Mouse (Mus musculus) MEL (cell line): ENCODE data around the gene Folr1. TPM values are rescaled to one million over a fixed set of nuclear protein-coding genes. Genes with fewer than 3 reads are reported as not detected.

Experiments used
- DNase-seq: peaks from one replicate; pipeline ENCODE4 v3.0.0; 2011; ENCODE audit warnings: low read depth, low spot score
- H3K27ac ChIP-seq: 2 replicates; pipeline ENCODE4 v1.5.1; 2012; ENCODE audit warnings: low read depth, mild to moderate bottlenecking, control low read depth, low read length, moderate library complexity; ENCODE audit not compliant: control insufficient read depth
- H3K27me3 ChIP-seq, 2 experiments: fragments of 150-350 bp in 1 of 2; sonication (generic) in 1 of 2; 2 replicates each; pipeline ENCODE4 v1.6.1; 2012; ENCODE audit warnings: low read length in 2 of 2, mild to moderate bottlenecking in 2 of 2, improper control_type of control experiment in 1 of 2, moderate library complexity in 1 of 2; ENCODE audit not compliant: insufficient read depth in 2 of 2, control insufficient read depth in 1 of 2
- H3K36me3 ChIP-seq, 2 experiments: 2 replicates each; pipeline ENCODE4 v1.6.1; 2012 to 2014; ENCODE audit warnings: low read length in 2 of 2, improper control_type of control experiment in 1 of 2, inconsistent platforms in 1 of 2, mild to moderate bottlenecking in 1 of 2; ENCODE audit not compliant: insufficient read depth in 2 of 2, control insufficient read depth in 1 of 2
- H3K4me1 ChIP-seq, 2 experiments: fragments of 150-350 bp in 1 of 2; sonication (generic) in 1 of 2; 2 replicates each; pipeline ENCODE4 v1.6.1; 2012; ENCODE audit warnings: low read length in 2 of 2, improper control_type of control experiment in 1 of 2, mild to moderate bottlenecking in 1 of 2; ENCODE audit not compliant: insufficient read depth in 2 of 2, control insufficient read depth in 1 of 2
- H3K4me3 ChIP-seq, 2 experiments: fragments of 150-350 bp in 1 of 2; sonication (generic) in 1 of 2; 2 replicates each; pipeline ENCODE4 v1.5.1; 2012; ENCODE audit warnings: low read depth in 2 of 2, low read length in 2 of 2, mild to moderate bottlenecking in 2 of 2, moderate library complexity in 2 of 2, control low read depth in 1 of 2, improper control_type of control experiment in 1 of 2; ENCODE audit not compliant: control insufficient read depth in 1 of 2, insufficient read depth in 1 of 2
- H3K79me2 ChIP-seq: 2 replicates; pipeline ENCODE4 v1.6.1; 2012; ENCODE audit warnings: mild to moderate bottlenecking, low read length, moderate library complexity; ENCODE audit not compliant: control insufficient read depth, poor library complexity, insufficient read depth
- H3K9ac ChIP-seq: 2 replicates; pipeline ENCODE4 v1.6.1; 2012; ENCODE audit warnings: low read depth, mild to moderate bottlenecking, control low read depth, low read length, moderate library complexity; ENCODE audit not compliant: control insufficient read depth, poor library complexity, severe bottlenecking
- H3K9me3 ChIP-seq: fragments of 150-350 bp; sonication (generic); replicated peaks from 2 replicates; pipeline ENCODE4 v1.6.1; 2012; ENCODE audit warnings: mild to moderate bottlenecking, low read length, improper control_type of control experiment, moderate library complexity; ENCODE audit not compliant: insufficient read depth
- BHLHE40 ChIP-seq: IDR thresholded peaks from 2 replicates; pipeline ENCODE4 v1.6.1; 2012; ENCODE audit warnings: low read depth, mild to moderate bottlenecking, inconsistent platforms, low read length, improper control_type of control experiment, borderline replicate concordance
- CHD1 ChIP-seq: IDR thresholded peaks from 2 replicates; pipeline ENCODE4 v1.6.1; 2012; ENCODE audit warnings: low read depth, mild to moderate bottlenecking, inconsistent platforms, low read length, improper control_type of control experiment
- CHD2 ChIP-seq: IDR thresholded peaks from 2 replicates; pipeline ENCODE4 v1.6.1; 2011; ENCODE audit warnings: low read length, improper control_type of control experiment
- E2F4 ChIP-seq: IDR thresholded peaks from 2 replicates; pipeline ENCODE4 v1.6.1; 2011; ENCODE audit warnings: low read depth, low read length, improper control_type of control experiment, borderline replicate concordance
- EP300 ChIP-seq, 2 experiments: IDR thresholded peaks; 2 replicates each; pipeline ENCODE4 v1.6.1; 2011; ENCODE audit warnings: improper control_type of control experiment in 2 of 2, low read length in 2 of 2, low read depth in 1 of 2, mild to moderate bottlenecking in 1 of 2
- ETS1 ChIP-seq: IDR thresholded peaks from 2 replicates; pipeline ENCODE4 v1.6.1; 2012; ENCODE audit warnings: low read depth, mild to moderate bottlenecking, inconsistent platforms, low read length, improper control_type of control experiment, moderate library complexity
- GABPA ChIP-seq: IDR thresholded peaks from 2 replicates; pipeline ENCODE4 v1.6.1; 2012; ENCODE audit warnings: low read depth, mild to moderate bottlenecking, inconsistent platforms, low read length, improper control_type of control experiment, moderate library complexity
- GATA1 ChIP-seq: IDR thresholded peaks from 2 replicates; pipeline ENCODE4 v1.6.1; 2011; ENCODE audit warnings: low read depth, low read length, improper control_type of control experiment
- JUND ChIP-seq: IDR thresholded peaks from 2 replicates; pipeline ENCODE4 v1.6.1; 2011; ENCODE audit warnings: low read depth, mild to moderate bottlenecking, improper control_type of control experiment, low read length
- KAT2A ChIP-seq: conservative IDR thresholded peaks from 2 replicates; pipeline ENCODE4 v1.6.1; 2012; ENCODE audit warnings: low read depth, low read length, improper control_type of control experiment, inconsistent platforms
- MAFK ChIP-seq: IDR thresholded peaks from 2 replicates; pipeline ENCODE4 v1.6.1; 2011; ENCODE audit warnings: low read depth, mild to moderate bottlenecking, low read length, improper control_type of control experiment, borderline replicate concordance
- MAX ChIP-seq: IDR thresholded peaks from 2 replicates; pipeline ENCODE4 v1.6.1; 2011; ENCODE audit warnings: low read length, improper control_type of control experiment
- MEF2A ChIP-seq: IDR thresholded peaks from 2 replicates; pipeline ENCODE4 v1.6.1; 2014; ENCODE audit warnings: low read depth, mild to moderate bottlenecking, inconsistent platforms, low read length, improper control_type of control experiment; ENCODE audit not compliant: poor library complexity, insufficient replicate concordance, severe bottlenecking; ENCODE audit errors: extremely low read depth
- MYC ChIP-seq: IDR thresholded peaks from 2 replicates; pipeline ENCODE4 v1.6.1; 2011; ENCODE audit warnings: low read depth, mild to moderate bottlenecking, low read length, improper control_type of control experiment, moderate library complexity
- NELFE ChIP-seq: IDR thresholded peaks from 2 replicates; pipeline ENCODE4 v1.6.1; 2011; ENCODE audit warnings: low read depth, low read length, improper control_type of control experiment
- NRF1 ChIP-seq: IDR thresholded peaks from 2 replicates; pipeline ENCODE4 v1.6.1; 2014; ENCODE audit warnings: low read depth, mild to moderate bottlenecking, inconsistent platforms, low read length, improper control_type of control experiment, moderate library complexity; ENCODE audit not compliant: poor library complexity, insufficient read depth, severe bottlenecking
- POLR2A ChIP-seq, 2 experiments: IDR thresholded peaks; 2 replicates each; pipeline ENCODE4 v1.6.1; 2011 to 2012; ENCODE audit warnings: low read length in 2 of 2, mild to moderate bottlenecking in 2 of 2, control low read depth in 1 of 2, improper control_type of control experiment in 1 of 2, low read depth in 1 of 2, moderate library complexity in 1 of 2; ENCODE audit not compliant: control insufficient read depth in 1 of 2, insufficient read depth in 1 of 2, poor library complexity in 1 of 2
- POLR2AphosphoS2 ChIP-seq: IDR thresholded peaks from 2 replicates; pipeline ENCODE4 v1.6.1; 2011; ENCODE audit warnings: low read length, improper control_type of control experiment
- RAD21 ChIP-seq: IDR thresholded peaks from 2 replicates; pipeline ENCODE4 v1.6.1; 2011; ENCODE audit warnings: mild to moderate bottlenecking, low read depth, low read length, improper control_type of control experiment
- SMC3 ChIP-seq: IDR thresholded peaks from 2 replicates; pipeline ENCODE4 v1.6.1; 2011; ENCODE audit warnings: low read depth, low read length, improper control_type of control experiment
- TAL1 ChIP-seq: IDR thresholded peaks from 2 replicates; pipeline ENCODE4 v1.6.1; 2012; ENCODE audit warnings: mild to moderate bottlenecking, inconsistent platforms, low read length, moderate library complexity, mixed read lengths
- TCF12 ChIP-seq: IDR thresholded peaks from 2 replicates; pipeline ENCODE4 v1.6.1; 2014; ENCODE audit warnings: low read depth, mild to moderate bottlenecking, inconsistent platforms, low read length, improper control_type of control experiment, moderate library complexity
- UBTF ChIP-seq: IDR thresholded peaks from 2 replicates; pipeline ENCODE4 v1.6.1; 2012; ENCODE audit warnings: low read depth, mild to moderate bottlenecking, inconsistent platforms, low read length, improper control_type of control experiment, moderate library complexity, borderline replicate concordance; ENCODE audit not compliant: insufficient read depth
- USF1 ChIP-seq: IDR thresholded peaks from 2 replicates; pipeline ENCODE4 v1.6.1; 2014; ENCODE audit warnings: low read depth, mild to moderate bottlenecking, inconsistent platforms, low read length, improper control_type of control experiment, moderate library complexity
- ZC3H11A ChIP-seq: IDR thresholded peaks from 2 replicates; pipeline ENCODE4 v1.6.1; 2012; ENCODE audit warnings: low read depth, mild to moderate bottlenecking, inconsistent platforms, low read length, improper control_type of control experiment
- ZMIZ1 ChIP-seq: IDR thresholded peaks from 2 replicates; pipeline ENCODE4 v1.6.1; 2012; ENCODE audit warnings: low read depth, mild to moderate bottlenecking, inconsistent platforms, low read length, improper control_type of control experiment, moderate library complexity
- ZNF384 ChIP-seq: IDR thresholded peaks from 2 replicates; pipeline ENCODE4 v1.6.1; 2012; ENCODE audit warnings: low read depth, mild to moderate bottlenecking, inconsistent platforms, low read length, improper control_type of control experiment
- polyA plus RNA-seq, 2 experiments: library from polyadenylated mRNA; stranded (reverse) in 1 of 2; unstranded in 1 of 2; fragments of >175 nt in 1 of 2; fragments of >200 nt in 1 of 2; gene quantifications; 2 replicates each; pipeline versions ENCODE4 v1.2.1 to v1.2.4; 2012; ENCODE audit warnings: low replicate concordance in 2 of 2, low read depth in 1 of 2; ENCODE audit not compliant: insufficient read length in 2 of 2, insufficient read depth in 1 of 2, missing spikeins in 1 of 2
- total RNA-seq: library from RNA; depleted of rRNA; stranded (reverse); fragments of 300-350 nt; gene quantifications from 2 replicates; pipeline ENCODE4 v1.2.3, GENCODE M21; 2012

Folr1 gene
- total and polyA plus RNA-seq, 3 experiments, result 0.07 to 0.12 TPM; not detected in 1

DNA sequence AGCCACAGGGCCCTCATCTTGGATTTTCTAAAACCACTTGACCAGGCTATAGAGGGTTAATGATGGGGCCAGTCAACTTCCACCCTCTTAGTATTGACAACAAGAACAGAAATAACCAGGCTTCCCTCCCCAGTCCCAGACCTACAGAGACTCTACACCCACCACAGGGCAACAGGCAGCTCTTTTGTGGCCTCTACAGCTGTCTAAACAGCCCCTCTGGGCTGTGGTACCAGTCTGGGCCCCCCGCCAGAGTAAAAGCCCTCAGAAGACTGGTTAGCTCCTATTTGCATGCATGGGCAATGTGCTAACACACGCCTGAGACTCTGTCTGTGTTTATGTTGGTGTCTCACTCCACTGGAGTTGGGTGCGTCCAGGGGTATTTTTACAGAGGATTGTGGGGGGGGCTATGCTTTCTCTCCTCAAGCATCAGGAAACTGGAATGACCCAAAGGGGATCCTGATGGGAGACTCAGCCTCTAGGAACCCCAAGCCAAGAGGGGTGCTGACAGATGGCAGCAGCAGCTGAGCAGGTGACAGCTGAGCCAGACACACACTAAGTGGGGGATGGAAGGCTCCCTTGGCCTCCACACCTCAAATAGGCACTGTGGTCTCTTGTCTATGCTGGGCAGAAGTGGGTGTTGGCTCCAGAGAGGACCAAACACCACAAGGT, 36.5 kb downstream of the Folr1 start:
- Histone ChIP-seq H3K36me3 (no peaks in the 10 kb centered on the region), H3K79me2 (peaks cover 3% of the 10 kb centered on the region; the same call in 1 of the 2 replicates), H3K4me3 (no peak overlapping the region), H3K4me1 (0 out of 4 replicates have a peak, but pooled peaks cover 0 to 5% of the 10 kb centered on the region in 2 experiments), H3K9ac (no peak overlapping the region), H3K9me3 (no peaks in the 10 kb centered on the region), H3K27ac (no peak overlapping the region), H3K27me3 (no peaks in the 10 kb centered on the region)
- TF ChIP-seq POLR2AphosphoS2, result no peak
- no peak for TF ChIP-seq TCF12
- TF ChIP-seq MEF2A, result no peak
- no peak for DNase-seq

DNA sequence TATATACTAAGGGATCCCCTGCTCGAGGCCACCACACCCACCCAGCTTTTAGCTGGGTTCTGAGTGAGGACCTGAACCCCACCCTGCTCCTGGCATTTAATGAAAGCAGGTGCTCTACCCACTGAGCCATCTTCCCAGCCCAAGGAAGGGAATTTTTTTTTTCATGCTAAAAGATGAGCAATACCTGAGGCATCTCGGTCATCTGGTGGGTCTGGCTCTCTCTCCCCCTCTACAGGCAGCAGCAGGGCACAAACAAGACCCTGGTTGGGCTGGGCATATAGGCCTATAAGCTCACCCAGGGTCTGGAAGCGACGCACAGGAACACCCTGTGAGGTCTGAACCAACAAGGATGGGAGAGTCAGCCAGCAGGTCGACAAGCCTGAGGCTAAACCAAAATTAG, 37.2 kb downstream of the Folr1 start:
- H3K36me3 ChIP-seq, result no peaks in the 10 kb centered on the region
- H3K4me3 ChIP-seq, result no peak overlapping the region

DNA sequence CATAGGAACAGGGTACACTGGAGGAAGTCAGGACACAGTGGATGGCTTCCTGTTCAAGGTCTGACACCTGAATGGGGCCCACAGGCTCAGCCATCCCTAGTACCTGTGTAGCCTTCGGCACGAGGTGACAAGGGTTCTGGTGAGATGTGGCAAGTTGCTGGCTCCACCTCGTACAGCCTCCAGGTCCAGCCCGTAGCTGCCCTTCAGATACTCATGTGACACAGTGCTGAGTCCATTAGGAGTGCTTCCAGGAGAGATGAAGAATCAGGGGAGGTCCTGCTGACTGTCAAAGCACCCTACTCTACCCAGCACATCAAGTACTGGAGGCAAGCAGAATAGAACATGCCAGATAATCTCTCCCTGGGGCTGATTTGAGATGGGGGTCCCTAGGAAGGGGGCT, 38.2 kb downstream of the Folr1 start:
- Histone ChIP-seq H3K4me3 (no peak overlapping the region), H3K27ac (no peak overlapping the region), H3K9me3 (no peaks in the 10 kb centered on the region), H3K27me3 (no peaks in the 10 kb centered on the region), H3K36me3 (no peaks in the 10 kb centered on the region), H3K9ac (no peak overlapping the region), H3K79me2 (peaks cover 3% of the 10 kb centered on the region; the same call in 1 of the 2 replicates), H3K4me1 (0 out of 4 replicates have a peak, but pooled peaks cover 0 to 5% of the 10 kb centered on the region in 2 experiments)
- no peak for TF ChIP-seq POLR2A (IDR thresholded peaks at IDR 0.05; ENCODE audit: control insufficient read depth in 1 of 2, insufficient read depth in 1 of 2, low read depth in 1 of 2, low read length in 2 of 2, poor library complexity in 1 of 2)
- TF ChIP-seq NELFE, result no peak
- no peak for TF ChIP-seq JUND
- TF ChIP-seq UBTF, result no peak
- TF ChIP-seq CHD2, result no peak
- no peak for TF ChIP-seq MAX
- no peak for TF ChIP-seq ZNF384
- no peak for TF ChIP-seq GATA1
- no peak for TF ChIP-seq SMC3
- TF ChIP-seq EP300 (IDR thresholded peaks at IDR 0.05; ENCODE audit: low read depth in 1 of 2, low read length in 2 of 2), result no peak
- no peak for TF ChIP-seq CHD1
- TF ChIP-seq USF1, result no peak
- no peak for TF ChIP-seq RAD21
- no peak for TF ChIP-seq MAFK
- no peak for TF ChIP-seq E2F4
- no peak for DNase-seq

More for the DNA sequence above, 37.2 kb downstream of the Folr1 start:
- Histone ChIP-seq H3K9me3 (no peaks in the 10 kb centered on the region), H3K9ac (no peak overlapping the region), H3K79me2 (peaks cover 3% of the 10 kb centered on the region; the same call in 1 of the 2 replicates), H3K27me3 (no peaks in the 10 kb centered on the region), H3K27ac (no peak overlapping the region), H3K4me1 (0 out of 4 replicates have a peak, but pooled peaks cover 0 to 5% of the 10 kb centered on the region in 2 experiments)
- no peak for TF ChIP-seq ETS1
- no peak for TF ChIP-seq NRF1
- no peak for TF ChIP-seq MAFK
- TF ChIP-seq ZC3H11A, result no peak
- no peak for TF ChIP-seq MYC
- no peak for TF ChIP-seq BHLHE40
- TF ChIP-seq TAL1, result no peak
- no peak for TF ChIP-seq GATA1
- no peak for TF ChIP-seq GABPA
- TF ChIP-seq KAT2A, result no peak
- no peak for TF ChIP-seq USF1
- TF ChIP-seq MAX, result no peak
- no peak for TF ChIP-seq E2F4
- TF ChIP-seq CHD2, result no peak
- TF ChIP-seq ZMIZ1, result no peak
- no peak for TF ChIP-seq JUND
- no peak for TF ChIP-seq MEF2A
- no peak for DNase-seq
